Mouse (Mus musculus) lung, postnatal 36 days (tissue): ENCODE results near the gene Gng12.
A peak's percentile ranks its signal among the peaks of the same experiment; 100 is the strongest.

Source experiments
- DNase-seq: peaks from one replicate; pipeline ENCODE4 v3.0.0; 2022; ENCODE audit warnings: mixed read lengths

Gene Gng12

GRCm38 (mm10) chr6:67057991-67058696, 161.9 kb downstream of the Gng12 start:
- DNase-seq = no peak

GRCm38 (mm10) chr6:67060057-67060456, 163.9 kb downstream of the Gng12 start:
- no peak for DNase-seq

- DNase-seq = peak; percentile 69
Measured at GRCm38 (mm10) chr6:67069219-67069762, 173.1 kb downstream of the Gng12 start.

GRCm38 (mm10) chr6:67069800-67070315, 173.7 kb downstream of the Gng12 start:
- peak; percentile 30 for DNase-seq
